Mouse (Mus musculus) megakaryocyte, embryonic 14.5 days (primary cell): ENCODE results near the gene Apba3.

ENCODE experiments used
- FLI1 ChIP-seq: IDR thresholded peaks from 2 replicates; pipeline ENCODE4 v1.6.1; 2012; ENCODE audit warnings: low read length, inconsistent platforms, mixed read lengths
- GATA1 ChIP-seq: IDR thresholded peaks from 3 replicates; pipeline ENCODE4 v1.6.1; 2012; ENCODE audit warnings: mixed read lengths, low read length, inconsistent platforms, borderline replicate concordance

- TF ChIP-seq GATA1, result no peak
- no peak for TF ChIP-seq FLI1
Measured at GRCm38 (mm10) chr10:81259225-81259884, 7.4 kb upstream of the Apba3 start.
